Mouse (Mus musculus) heart, postnatal 0 days (tissue): ENCODE data around the gene Pax5.

ENCODE experiments used
- CTCF ChIP-seq: IDR thresholded peaks from 2 replicates; pipeline ENCODE4 v1.5.1; 2016; ENCODE audit warnings: antibody characterized with exemption, control low read depth, low read depth
- EP300 ChIP-seq: IDR thresholded peaks from 2 replicates; pipeline ENCODE4 v1.6.1; 2016; ENCODE audit warnings: antibody characterized with exemption, low read depth

DNA sequence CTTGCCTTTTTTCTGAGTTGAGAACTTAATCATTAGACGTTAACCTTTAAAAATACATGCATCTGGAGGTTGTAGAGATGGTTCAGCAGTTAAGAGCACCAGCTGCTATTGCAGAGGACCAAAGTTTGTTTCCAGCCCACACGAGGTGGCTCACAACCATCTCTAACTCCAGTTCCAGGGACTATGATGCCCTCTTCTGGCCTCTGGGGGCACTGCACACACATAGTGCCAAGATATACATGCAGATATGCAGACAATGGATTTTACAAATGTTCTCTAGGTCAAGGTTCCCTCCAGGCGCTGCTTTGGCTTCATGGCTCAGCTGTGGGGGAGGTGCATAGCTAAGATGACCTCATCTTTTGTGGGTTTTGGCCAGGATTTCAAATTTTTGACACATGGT, 74.7 kb downstream of the Pax5 start:
- TF ChIP-seq EP300 (no peak), CTCF (0 out of 2 replicates have a peak, but pooled peaks have one; percentile 11)
